Mouse (Mus musculus) hindbrain, embryonic 11.5 days (tissue): ENCODE measurements at regions not wholly inside any gene's neighbourhood (a gene's known extent, or its start where the extent isn't known, plus 50 kb on each side); places are given as distances from the start of the nearest gene placed in this dataset.
A peak's percentile ranks its signal among the peaks of the same experiment; 100 is the strongest.

ENCODE experiments used
- ATAC-seq: fragments of 200-750 bp; cut with Nextera tagmentation; 2 replicates; pipeline ENCODE4 v1.8.0; 2017; ENCODE audit warnings: mild to moderate bottlenecking, moderate TSS enrichment, moderate library complexity; ENCODE audit not compliant: low FRiP score
- DNase-seq: peaks from one replicate; pipeline ENCODE4 v3.0.0-alpha.2; 2015; ENCODE audit warnings: low spot score
- H3K27ac ChIP-seq: fragments of 300-500 bp; sonication (generic); 2 replicates; pipeline ENCODE4 v1.5.1; 2014; ENCODE audit warnings: mild to moderate bottlenecking, low read depth, low read length
- H3K27me3 ChIP-seq: fragments of 300-500 bp; sonication (generic); 2 replicates; pipeline ENCODE4 v1.6.1; 2014; ENCODE audit warnings: mild to moderate bottlenecking, low read length, moderate library complexity, mixed read lengths; ENCODE audit not compliant: control insufficient read depth, insufficient read depth
- H3K36me3 ChIP-seq: fragments of 300-500 bp; sonication (generic); 2 replicates; pipeline ENCODE4 v1.6.1; 2014; ENCODE audit warnings: mild to moderate bottlenecking, low read length, moderate library complexity, mixed read lengths; ENCODE audit not compliant: control insufficient read depth, insufficient read depth
- H3K4me1 ChIP-seq: fragments of 300-500 bp; sonication (generic); replicated peaks from 2 replicates; pipeline ENCODE4 v1.6.1; 2014; ENCODE audit warnings: low read length, mixed read lengths; ENCODE audit not compliant: control insufficient read depth, insufficient read depth
- H3K4me2 ChIP-seq: fragments of 300-500 bp; sonication (generic); replicated peaks from 2 replicates; pipeline ENCODE4 v1.6.1; 2014; ENCODE audit warnings: mild to moderate bottlenecking, low read depth, low read length
- H3K4me3 ChIP-seq: fragments of 300-500 bp; sonication (generic); 2 replicates; pipeline ENCODE4 v1.5.1; 2014; ENCODE audit warnings: low read depth, low read length
- H3K9ac ChIP-seq: fragments of 300-500 bp; sonication (generic); 2 replicates; pipeline ENCODE4 v1.6.1; 2014; ENCODE audit warnings: low read depth, low read length
- H3K9me3 ChIP-seq: fragments of 300-500 bp; sonication (generic); 2 replicates; pipeline ENCODE4 v1.6.1; 2016; ENCODE audit warnings: low read length; ENCODE audit not compliant: control insufficient read depth
- WGBS: fragments of 180-500 bp; shearing (Covaris S2); extraction: QIAGEN DNeasy Blood & Tissue Kit; methylation state at CpG from one replicate; pipeline ENCODE4 v1.1.7; 2014; 5-methylcytosine and 5-hydroxymethylcytosine counted together

GRCm38 (mm10) chr14:89573576-89573975 lies 1102.4 kb upstream of the Pcdh20 start:
- 74% methylated on average over 3 of the region's 3 CpGs for WGBS

GRCm38 (mm10) chr14:89571703-89572102 lies 1100.5 kb upstream of the Pcdh20 start:
- Histone ChIP-seq H3K4me3 (no peak overlapping the region), H3K4me1 (no peaks in the 10 kb centered on the region), H3K36me3 (no peaks in the 10 kb centered on the region), H3K27ac (no peak overlapping the region), H3K4me2 (no peak overlapping the region), H3K27me3 (no peaks in the 10 kb centered on the region), H3K9me3 (no peaks in the 10 kb centered on the region), H3K9ac (no peak overlapping the region)
- DNase-seq: no peak
- WGBS: 84% methylated on average over 1 of the region's 1 CpGs
- peak; percentile 22; the same call in 1 of the 2 replicates for ATAC-seq

More at GRCm38 (mm10) chr14:89573576-89573975, 1102.4 kb upstream of the Pcdh20 start:
- Histone ChIP-seq H3K9me3 (no peaks in the 10 kb centered on the region), H3K4me1 (no peaks in the 10 kb centered on the region), H3K4me3 (no peak overlapping the region), H3K27ac (no peak overlapping the region), H3K4me2 (no peak overlapping the region), H3K9ac (no peak overlapping the region), H3K27me3 (no peaks in the 10 kb centered on the region), H3K36me3 (no peaks in the 10 kb centered on the region)
- DNase-seq: no peak
- no peak for ATAC-seq

GRCm38 (mm10) chr14:89559822-89560477 lies 1088.8 kb upstream of the Pcdh20 start:
- Histone ChIP-seq H3K9me3 (no peaks in the 10 kb centered on the region), H3K27me3 (no peaks in the 10 kb centered on the region), H3K4me2 (no peak overlapping the region), H3K27ac (no peak overlapping the region), H3K9ac (no peak overlapping the region), H3K36me3 (no peaks in the 10 kb centered on the region), H3K4me1 (no peaks in the 10 kb centered on the region), H3K4me3 (no peak overlapping the region)
- WGBS: 79% methylated on average over 3 of the region's 3 CpGs
- no peak for DNase-seq
- no peak for ATAC-seq

- H3K27me3 ChIP-seq: no peaks in the 10 kb centered on the region
- H3K9me3 ChIP-seq: no peaks in the 10 kb centered on the region
- no peaks in the 10 kb centered on the region for H3K36me3 ChIP-seq
- no peak overlapping the region for H3K9ac ChIP-seq
- no peaks in the 10 kb centered on the region for H3K4me1 ChIP-seq
- DNase-seq (peak; percentile 7), ATAC-seq (0 out of 2 replicates have a peak, but pooled peaks have one; percentile 39)
- H3K27ac ChIP-seq: no peak overlapping the region
- no peak overlapping the region for H3K4me2 ChIP-seq
- no peak overlapping the region for H3K4me3 ChIP-seq
Measured at GRCm38 (mm10) chr14:89557334-89557733, 1086.1 kb upstream of the Pcdh20 start.

GRCm38 (mm10) chr14:89556245-89556644 lies 1085.0 kb upstream of the Pcdh20 start:
- DNase-seq (no peak), ATAC-seq (no peak)
- 60% methylated on average over 2 of the region's 2 CpGs for WGBS
- no peaks in the 10 kb centered on the region for H3K4me1 ChIP-seq
- no peak overlapping the region for H3K4me3 ChIP-seq
- H3K27me3 ChIP-seq: no peaks in the 10 kb centered on the region
- no peaks in the 10 kb centered on the region for H3K36me3 ChIP-seq
- H3K27ac ChIP-seq: no peak overlapping the region
- H3K9ac ChIP-seq: no peak overlapping the region
- no peaks in the 10 kb centered on the region for H3K9me3 ChIP-seq
- no peak overlapping the region for H3K4me2 ChIP-seq

GRCm38 (mm10) chr14:89554127-89554526 lies 1082.9 kb upstream of the Pcdh20 start:
- no peaks in the 10 kb centered on the region for H3K9me3 ChIP-seq
- DNase-seq: no peak
- no peak overlapping the region for H3K4me2 ChIP-seq
- 80% methylated on average over 3 of the region's 3 CpGs for WGBS
- no peak overlapping the region for H3K4me3 ChIP-seq
- no peak overlapping the region for H3K27ac ChIP-seq
- H3K9ac ChIP-seq: no peak overlapping the region
- no peak for ATAC-seq
- no peaks in the 10 kb centered on the region for H3K27me3 ChIP-seq
- H3K36me3 ChIP-seq: no peaks in the 10 kb centered on the region
- H3K4me1 ChIP-seq: no peaks in the 10 kb centered on the region
